Mouse (Mus musculus) Muller cell, postnatal 12 days (primary cell): ENCODE results near the gene Ints6l.

Experiments
- DNase-seq: peaks from one replicate; pipeline ENCODE4 v3.0.0-alpha.2; 2015; ENCODE audit errors: inconsistent ontology term

Ints6l gene

GRCm38 (mm10) chrX:56454671-56455371 is at the start of gene Ints6l:
TSS of gene Ints6l (plus strand) at chrX:56454857.
- DNase-seq = peak; percentile 74

DNA sequence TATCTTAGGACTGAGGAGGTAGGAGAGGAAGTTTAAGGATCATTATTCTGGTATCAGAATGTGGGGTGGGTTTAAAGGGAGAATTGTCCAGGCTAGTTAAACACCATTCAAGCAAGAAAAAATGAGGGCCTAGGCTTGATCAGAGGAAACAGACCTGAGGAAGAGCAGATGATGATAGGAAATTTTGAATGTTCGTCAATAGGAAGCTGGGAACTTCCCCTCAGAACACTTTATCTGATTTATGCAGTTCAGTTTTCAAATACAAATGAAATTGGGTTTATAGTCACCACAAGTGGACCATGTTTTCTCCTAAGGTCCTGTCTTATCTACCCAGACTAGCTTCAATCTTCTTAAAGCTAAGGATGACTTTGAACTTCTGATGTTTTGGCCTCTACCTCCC is 49.2 kb upstream of the Ints6l start:
- DNase-seq = no peak

GRCm38 (mm10) chrX:56406128-56406527 is 48.5 kb upstream of the Ints6l start:
- DNase-seq = no peak

- no peak for DNase-seq
Measured at GRCm38 (mm10) chrX:56416277-56416676, 38.4 kb upstream of the Ints6l start.

DNA sequence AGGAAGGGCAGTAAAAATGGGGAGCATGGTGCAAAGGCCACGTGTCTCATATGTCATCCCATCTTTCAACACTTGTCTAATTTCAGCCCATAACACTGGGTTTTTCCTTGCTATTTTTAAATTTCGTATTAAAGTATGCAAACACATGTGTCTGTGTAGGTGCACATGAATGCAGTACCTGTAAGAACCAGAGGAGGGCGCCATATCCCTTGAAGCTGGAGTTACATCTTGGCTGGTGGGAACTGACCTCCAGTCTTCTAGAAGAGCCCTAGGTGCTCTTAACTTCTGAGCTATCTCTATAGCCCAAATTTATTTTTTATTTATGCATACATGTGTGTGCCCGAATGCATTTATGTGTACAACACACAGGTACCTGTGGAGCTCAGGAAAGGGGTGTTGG is 37.1 kb upstream of the Ints6l start:
- DNase-seq = no peak

GRCm38 (mm10) chrX:56430601-56431000 is 24.1 kb upstream of the Ints6l start:
- no peak for DNase-seq

DNA sequence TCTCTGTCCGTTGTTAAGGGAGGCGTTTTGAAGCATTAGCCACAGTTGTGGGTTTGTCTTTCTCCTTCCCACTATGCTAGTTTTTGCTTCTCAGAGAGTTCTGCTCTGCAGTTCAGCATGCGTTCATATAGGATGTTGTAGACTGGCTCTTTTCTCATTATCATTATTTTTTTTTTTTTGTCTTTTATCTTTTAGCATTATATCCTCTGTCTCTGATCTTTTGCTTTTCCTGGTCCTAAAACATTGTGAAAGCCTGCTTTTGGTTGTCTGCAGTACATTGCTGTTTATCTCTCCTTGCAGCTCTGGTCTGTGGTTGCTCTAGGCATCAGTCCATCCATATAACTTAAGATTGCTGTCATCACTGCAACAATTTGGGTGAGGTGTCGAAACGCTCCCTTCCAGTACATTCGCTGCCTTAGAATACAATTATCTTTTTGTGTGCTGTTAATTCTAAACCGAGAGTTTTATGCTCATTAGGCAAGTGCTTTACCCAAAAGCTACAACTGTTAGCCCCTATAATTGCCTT is 18.8 kb upstream of the Ints6l start:
- no peak for DNase-seq

- DNase-seq = no peak
Measured at GRCm38 (mm10) chrX:56446487-56447428, 7.9 kb upstream of the Ints6l start.

GRCm38 (mm10) chrX:56447524-56448015 is 7.1 kb upstream of the Ints6l start, which contains the start of gene Gm2174:
TSS of gene Gm2174 (plus strand) at chrX:56447965.
- no peak for DNase-seq

GRCm38 (mm10) chrX:56455372-56456246 is 952 bp downstream of the Ints6l start:
- peak; percentile 95 for DNase-seq

DNA sequence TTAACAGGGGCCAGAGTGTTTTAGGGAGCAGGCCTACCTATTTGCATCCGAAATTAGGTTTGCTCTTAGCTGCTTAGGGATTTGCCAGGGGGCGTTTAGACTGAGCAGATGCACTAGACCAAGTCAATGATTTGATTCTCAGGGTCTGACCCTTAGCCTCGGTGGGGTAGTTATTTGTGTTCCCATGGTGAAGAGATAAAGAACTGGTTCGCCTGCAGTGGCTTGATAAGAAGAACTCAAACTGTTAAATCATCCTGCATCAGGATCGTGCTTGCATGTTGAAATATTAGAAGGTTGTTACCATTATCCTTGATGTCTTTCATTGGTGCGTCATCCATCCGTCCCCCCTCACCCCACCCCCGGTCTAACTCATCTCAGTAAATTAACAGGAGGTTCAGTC is 1.7 kb downstream of the Ints6l start:
- DNase-seq = peak; percentile 44

DNA sequence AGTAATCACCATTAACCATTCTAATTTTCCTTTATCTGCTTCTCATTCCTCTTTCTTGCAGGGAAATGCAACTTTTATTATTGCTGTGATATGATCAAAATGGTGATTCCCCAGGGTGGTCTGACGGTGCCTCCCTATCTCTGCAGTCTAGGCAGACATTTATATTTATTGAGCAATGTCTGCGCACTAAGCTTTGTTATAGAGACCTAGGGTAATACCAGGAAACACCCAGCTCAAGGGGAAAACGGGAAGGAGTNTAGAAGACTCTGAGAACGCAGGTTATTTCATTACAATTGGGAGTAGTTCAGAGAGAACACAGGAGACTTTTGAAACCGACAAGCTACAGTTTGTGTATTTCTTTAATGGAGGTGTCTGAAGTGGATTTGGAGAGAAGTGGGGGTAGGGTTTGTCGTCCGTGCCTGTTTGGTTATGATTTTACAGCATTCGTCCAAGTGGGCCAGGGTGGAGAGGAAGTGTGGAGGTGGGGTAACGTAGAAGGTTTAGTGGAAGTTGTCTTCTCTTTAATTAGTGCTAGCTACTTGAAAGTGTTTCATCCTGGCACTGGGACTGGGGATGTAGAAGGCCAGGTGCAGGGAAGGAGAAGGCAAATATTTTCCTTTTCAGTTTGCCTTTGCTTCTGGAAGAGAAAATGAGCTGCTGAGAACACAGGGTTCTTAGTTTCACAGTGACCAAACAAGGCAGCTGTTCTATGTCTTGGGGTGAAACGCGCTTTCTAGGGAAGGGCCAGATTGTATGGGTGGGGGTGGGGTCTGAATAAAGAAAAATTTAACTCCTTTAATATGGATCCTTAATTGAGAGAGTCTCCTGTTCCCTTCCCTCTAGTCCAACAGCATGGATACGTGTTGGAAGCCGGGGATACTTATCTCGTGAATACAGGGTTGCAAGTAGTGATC is 7.6 kb downstream of the Ints6l start:
- no peak for DNase-seq

- DNase-seq = no peak
Measured at GRCm38 (mm10) chrX:56464906-56465305, 10.2 kb downstream of the Ints6l start.

DNA sequence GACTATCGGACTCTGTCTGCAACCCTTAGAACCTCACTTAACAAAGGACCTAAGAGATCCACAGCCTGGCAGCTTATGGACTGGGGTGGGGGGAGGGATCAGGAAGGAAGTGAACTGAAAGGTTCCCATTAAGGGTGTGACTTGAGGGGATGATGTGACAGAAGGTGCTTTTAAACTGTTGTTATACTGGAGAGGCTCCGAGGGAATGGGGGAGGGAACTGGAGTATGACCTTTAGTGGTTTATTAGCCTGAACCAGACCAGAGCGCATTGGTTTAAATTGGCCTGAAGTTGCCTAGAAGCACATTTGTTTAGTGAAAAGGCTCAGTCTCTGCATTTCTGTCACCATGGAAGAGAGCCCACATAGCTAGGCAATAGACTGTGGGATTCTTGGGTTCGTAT is 13.0 kb downstream of the Ints6l start:
- peak; percentile 45 for DNase-seq

DNA sequence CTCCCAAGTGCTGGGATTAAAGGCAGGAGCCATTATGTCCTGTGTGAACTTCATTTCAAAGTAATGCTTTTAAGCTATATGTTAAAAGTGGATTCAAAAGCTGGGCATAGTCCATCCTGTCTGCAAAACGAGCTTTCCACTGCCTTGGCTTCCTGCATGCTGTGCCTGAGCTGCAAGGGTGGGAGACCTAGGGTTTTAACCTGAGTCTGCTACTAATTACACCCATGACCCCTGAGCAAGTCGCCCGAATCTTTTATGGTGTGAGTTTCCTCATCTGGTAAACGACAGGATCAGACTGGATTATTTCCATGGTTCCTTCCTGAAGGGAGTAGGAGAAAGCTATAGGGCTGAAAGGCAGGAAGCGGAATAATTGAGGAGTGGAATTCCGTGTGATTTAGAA is 13.8 kb downstream of the Ints6l start:
- DNase-seq = no peak

DNA sequence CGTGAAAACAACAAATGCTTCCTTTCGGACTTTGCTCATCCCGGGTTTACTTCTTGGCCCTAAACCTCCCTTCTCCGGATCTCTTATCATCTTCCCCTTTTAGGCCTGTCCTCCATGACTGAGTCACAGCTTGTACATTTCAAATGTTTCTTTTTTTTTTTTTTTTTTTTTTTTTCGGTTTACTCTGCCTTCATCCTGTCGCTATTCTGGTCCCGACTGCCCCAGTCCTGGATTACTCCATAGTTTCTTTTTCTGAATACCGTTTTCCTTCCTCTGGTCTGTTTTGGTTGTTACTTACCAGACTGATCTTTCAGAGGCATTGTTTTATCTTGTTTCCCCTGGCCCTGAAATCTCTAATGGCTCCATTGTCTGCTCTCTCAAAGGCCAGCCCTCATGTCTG is 19.4 kb downstream of the Ints6l start:
- DNase-seq = no peak

GRCm38 (mm10) chrX:56477553-56477952 is 22.9 kb downstream of the Ints6l start:
- DNase-seq = no peak

- DNase-seq = no peak
Measured at GRCm38 (mm10) chrX:56481906-56482305, 27.2 kb downstream of the Ints6l start.

DNA sequence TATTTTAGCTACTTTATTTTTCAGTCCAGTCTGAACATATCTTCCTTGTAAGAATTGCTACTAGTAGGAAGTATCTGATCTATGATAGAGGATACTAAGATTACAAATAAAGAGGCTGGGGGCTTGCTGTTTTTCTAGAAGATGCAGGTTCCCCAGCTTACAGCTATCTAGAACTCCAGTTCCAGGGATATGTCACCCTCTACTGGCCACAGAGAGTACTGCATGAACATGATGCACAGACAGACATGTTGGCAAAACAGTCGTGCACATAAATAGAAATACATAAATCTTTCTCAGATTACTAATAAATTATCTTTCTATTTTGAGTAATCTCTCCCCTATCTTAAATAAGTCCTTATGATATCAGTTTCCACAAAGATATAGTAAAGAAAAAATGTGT is 35.1 kb downstream of the Ints6l start:
- peak; percentile 4 for DNase-seq

DNA sequence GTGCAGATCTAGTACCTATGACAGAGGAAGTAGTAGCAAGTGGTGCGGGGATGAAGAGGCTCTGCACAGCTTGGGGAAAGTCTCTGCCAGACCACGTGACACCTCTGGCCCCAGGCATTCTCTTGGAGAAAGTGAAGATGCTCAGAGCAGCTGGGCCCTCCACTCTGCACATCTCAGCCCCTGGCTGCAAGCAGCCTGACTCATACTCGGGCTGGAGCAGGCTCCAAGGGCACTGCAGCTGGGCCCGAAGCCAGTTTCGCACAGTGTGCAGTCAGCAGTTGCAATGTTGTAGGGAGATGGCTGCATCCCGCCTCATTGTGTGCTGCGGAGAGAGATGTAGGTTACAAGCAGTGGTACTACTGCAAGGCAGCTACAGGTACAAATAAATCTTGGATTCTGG is 42.6 kb downstream of the Ints6l start:
- DNase-seq = peak; percentile 0
